Mouse (Mus musculus): ENCODE measurements at regions not wholly inside any gene's neighbourhood (a gene's known extent, or its start where the extent isn't known, plus 50 kb on each side); places are given as distances from the start of the nearest gene placed in this dataset.

- peak; percentile 52 for DNase-seq
These were observed 233.0 kb downstream of the Phf14 start for GRCm38 (mm10) chr6:12140596-12140995.

- no peak for DNase-seq
These were observed 237.6 kb downstream of the Phf14 start for GRCm38 (mm10) chr6:12145216-12145615.

- no peak for DNase-seq
These were observed 243.2 kb downstream of the Phf14 start for GRCm38 (mm10) chr6:12150613-12151333.

- no peak for DNase-seq
These were observed 256.4 kb downstream of the Phf14 start for GRCm38 (mm10) chr6:12163971-12164370.

GRCm38 (mm10) chr6:12168533-12168932, 260.9 kb downstream of the Phf14 start:
- DNase-seq = no peak

GRCm38 (mm10) chr6:12169431-12169830, 261.8 kb downstream of the Phf14 start:
- no peak for DNase-seq

GRCm38 (mm10) chr6:12170722-12171121, 263.1 kb downstream of the Phf14 start:
- no peak for DNase-seq

- DNase-seq = no peak
These were observed 263.6 kb downstream of the Phf14 start for GRCm38 (mm10) chr6:12171189-12171588.

- DNase-seq = no peak
These were observed 270.4 kb downstream of the Phf14 start for GRCm38 (mm10) chr6:12177996-12178395.

- DNase-seq = peak; percentile 67
These were observed 273.3 kb downstream of the Phf14 start for GRCm38 (mm10) chr6:12180951-12181350.

- no peak for DNase-seq
These were observed 302.6 kb downstream of the Phf14 start for GRCm38 (mm10) chr6:12210190-12210589.

GRCm38 (mm10) chr6:12214526-12215177, 307.0 kb downstream of the Phf14 start:
- DNase-seq = no peak

GRCm38 (mm10) chr6:12215178-12215553, 307.6 kb downstream of the Phf14 start:
- no peak for DNase-seq

- DNase-seq = no peak
These were observed 336.5 kb downstream of the Phf14 start for GRCm38 (mm10) chr6:12244151-12244550.

- no peak for DNase-seq
These were observed 340.4 kb downstream of the Phf14 start for GRCm38 (mm10) chr6:12247975-12248374.

- no peak for DNase-seq
These were observed 341.0 kb downstream of the Phf14 start for GRCm38 (mm10) chr6:12248599-12248998.

- no peak for DNase-seq
These were observed 346.9 kb downstream of the Phf14 start for GRCm38 (mm10) chr6:12254507-12254906.

- peak; percentile 12 for DNase-seq
These were observed 347.8 kb downstream of the Phf14 start for GRCm38 (mm10) chr6:12255434-12255833.

GRCm38 (mm10) chr6:12258273-12258672, 350.7 kb downstream of the Phf14 start:
- no peak for DNase-seq

GRCm38 (mm10) chr6:12258940-12259481, 351.4 kb downstream of the Phf14 start:
- no peak for DNase-seq

- no peak for DNase-seq
These were observed 352.0 kb downstream of the Phf14 start for GRCm38 (mm10) chr6:12259629-12260028.

- DNase-seq = peak; percentile 73
These were observed 352.9 kb downstream of the Phf14 start for GRCm38 (mm10) chr6:12260325-12261076.
